Mouse (Mus musculus) frontal cortex, postnatal 14 days (tissue): ENCODE measurements around the gene Ubr4.

Experiments
- DNase-seq, 2 experiments: peaks; one replicate each; pipeline ENCODE4 v3.0.0; 2022; ENCODE audit warnings: low spot score in 2 of 2

The Ubr4 gene

DNA sequence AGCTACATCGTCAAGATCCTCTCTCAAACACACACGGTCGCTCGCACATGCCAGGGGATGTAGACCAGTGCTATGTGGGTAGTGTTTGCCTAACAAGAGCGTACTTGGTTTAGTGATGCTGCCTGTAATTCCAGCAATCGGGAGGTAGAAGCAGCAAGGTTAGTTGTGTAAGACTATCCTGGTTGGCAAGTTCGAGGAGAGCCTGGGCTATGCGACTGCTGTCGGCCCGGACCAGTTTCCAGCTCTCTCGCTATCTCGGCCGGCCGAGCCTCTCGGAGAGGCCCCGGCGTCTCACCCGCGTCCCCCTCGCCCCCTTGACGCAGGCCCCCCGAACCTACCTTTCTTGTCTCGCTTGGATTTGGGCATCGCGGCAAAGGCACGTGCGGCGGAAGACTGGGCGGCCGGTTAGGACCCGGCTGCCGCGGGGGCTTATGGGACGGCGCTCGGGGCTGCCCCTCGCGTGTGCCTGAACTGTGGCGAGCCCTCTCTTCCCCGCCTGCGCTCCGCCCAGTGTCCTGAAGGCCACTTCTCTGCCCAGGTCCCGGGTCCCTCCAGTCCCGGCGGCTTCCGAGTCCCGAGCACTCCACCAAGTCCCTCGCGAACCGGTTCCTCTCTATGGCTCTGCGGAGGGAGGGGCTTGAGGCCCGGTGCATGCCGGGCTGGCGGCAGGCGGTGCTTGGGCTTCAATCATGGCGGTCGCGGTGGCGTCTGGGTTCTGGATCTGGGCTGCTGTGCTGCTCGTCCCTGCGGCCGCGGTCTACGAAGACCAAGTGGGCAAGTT lies at the start of gene Ubr4, which contains the start of the genes Mrto4 and Emc1:
Gene Ubr4, plus strand, starts transcription at position 679 of the 781 bp plus-strand sequence.
Gene Mrto4, minus strand, starts transcription at position 646 of the 781 bp plus-strand sequence.
Gene Emc1, plus strand, starts transcription at position 657 of the 781 bp plus-strand sequence.
- DNase-seq: peak; percentile 62 to 80

DNA sequence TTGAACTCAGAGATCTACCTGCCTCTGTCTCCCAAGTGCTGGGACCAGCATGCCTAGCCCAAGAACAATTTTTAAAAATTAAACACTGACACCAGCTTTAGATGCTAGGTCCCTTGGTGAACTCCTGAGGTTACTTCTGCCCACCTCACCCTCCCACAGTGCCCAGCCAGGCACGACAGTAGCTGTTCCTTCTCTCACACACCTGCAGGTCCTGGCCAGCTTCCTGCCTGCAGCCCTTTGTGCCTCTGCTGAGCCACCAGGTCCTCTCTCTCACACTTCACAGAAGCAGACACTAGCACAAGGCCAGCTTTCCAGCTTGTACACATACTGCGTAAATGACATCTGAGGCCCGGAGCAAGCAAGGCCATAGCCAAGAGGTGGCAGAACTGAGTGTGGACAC lies 46.9 kb upstream of the Ubr4 start:
- no peak for DNase-seq

- DNase-seq: no peak
These were observed 44.5 kb upstream of the Ubr4 start for GRCm38 (mm10) chr4:139307916-139308315.

DNA sequence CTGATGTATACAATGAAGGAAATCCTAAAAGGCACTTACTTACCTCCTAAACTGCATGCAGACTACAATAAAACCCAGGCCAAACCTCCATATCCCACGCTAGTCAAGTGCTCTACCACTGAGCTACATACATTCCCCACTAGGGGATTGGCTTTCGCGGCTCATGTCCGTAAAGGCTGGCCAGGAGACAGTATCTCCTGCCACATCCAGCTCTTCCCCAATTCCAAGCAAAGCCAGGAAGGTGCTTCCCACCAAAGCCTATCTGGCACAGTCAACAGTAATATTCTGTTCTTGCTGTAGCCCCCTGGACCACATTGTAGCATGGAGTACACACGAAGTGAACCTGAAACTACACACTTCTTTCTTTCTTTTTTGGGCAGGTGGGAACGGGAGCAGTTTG lies 42.8 kb upstream of the Ubr4 start:
- no peak for DNase-seq

- DNase-seq: peak; percentile 92 to 99
These were observed 42.1 kb upstream of the Ubr4 start, which contains the start of the genes Pqlc2 and Akr7a5 for GRCm38 (mm10) chr4:139310171-139310898. Gene Pqlc2, minus strand, starts transcription at chr4:139310708. Gene Akr7a5, plus strand, starts transcription at chr4:139310744.

- DNase-seq: no peak
These were observed 41.3 kb upstream of the Ubr4 start for GRCm38 (mm10) chr4:139310899-139311701.

- DNase-seq: no peak
These were observed 40.7 kb upstream of the Ubr4 start for GRCm38 (mm10) chr4:139311707-139312106.

- no peak for DNase-seq
These were observed 39.8 kb upstream of the Ubr4 start for GRCm38 (mm10) chr4:139312632-139313031.

DNA sequence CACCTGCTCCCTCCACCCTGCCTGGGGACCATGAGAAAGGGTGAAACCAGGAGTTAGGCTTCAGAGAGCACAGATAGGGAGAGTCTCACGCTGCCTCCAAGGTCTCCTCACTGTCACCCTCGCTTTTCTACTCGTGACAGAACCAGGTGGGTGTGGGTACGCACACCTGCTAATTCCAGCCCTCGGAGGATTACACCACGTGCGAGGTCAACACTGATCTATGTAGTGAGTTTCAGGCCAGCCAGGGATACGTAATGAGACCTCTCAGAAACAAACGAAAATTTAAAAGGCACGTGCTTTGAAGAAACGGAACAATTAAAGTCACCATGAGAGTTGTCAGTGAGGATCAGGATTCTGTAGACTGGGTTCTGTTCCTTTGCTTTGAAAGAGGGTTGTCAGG lies 34.0 kb upstream of the Ubr4 start:
- no peak for DNase-seq

DNA sequence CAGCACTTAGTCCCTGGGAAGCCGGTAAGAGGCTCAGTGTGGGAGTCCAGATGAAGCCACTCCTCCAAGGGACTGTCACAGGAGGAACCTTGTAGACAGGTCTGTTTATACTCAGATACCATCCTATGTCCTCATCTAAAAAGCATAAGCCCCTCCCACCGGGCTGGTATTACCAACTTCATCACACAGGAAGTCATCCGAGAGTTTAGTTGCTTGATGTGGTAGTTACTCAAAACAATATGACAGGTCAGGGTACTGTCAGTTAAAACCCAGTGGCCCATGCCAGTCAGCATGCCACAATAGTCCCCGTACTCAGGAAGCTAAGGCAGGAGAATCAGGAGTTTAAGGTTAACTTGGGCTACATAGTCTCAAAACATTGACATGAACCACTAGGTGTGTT lies 32.7 kb upstream of the Ubr4 start:
- no peak for DNase-seq

- DNase-seq: peak in 1 of 2 experiments; percentile 21
These were observed 21.8 kb upstream of the Ubr4 start for GRCm38 (mm10) chr4:139330605-139331004.

- DNase-seq: no peak
These were observed 17.6 kb upstream of the Ubr4 start for GRCm38 (mm10) chr4:139334631-139335295.

DNA sequence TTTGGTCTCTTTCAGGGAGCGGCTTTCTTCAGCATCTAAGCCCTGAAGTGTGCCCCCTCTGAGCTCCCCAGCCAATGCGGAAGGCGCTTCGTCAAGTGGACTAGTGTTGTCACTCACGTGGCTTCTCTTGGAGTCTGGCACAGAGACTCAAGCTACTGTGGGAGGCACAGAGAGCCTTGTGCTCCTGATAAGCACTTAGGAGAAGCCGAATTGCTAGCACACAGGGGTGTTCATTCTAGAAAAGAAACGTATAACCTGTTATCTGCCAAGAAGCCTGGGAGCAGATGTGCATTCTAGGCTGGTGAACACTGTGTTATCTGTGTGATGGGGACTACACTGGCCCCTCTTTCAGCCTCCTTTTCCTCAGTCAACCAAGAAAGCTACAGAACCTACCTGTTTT lies 16.9 kb upstream of the Ubr4 start:
- no peak for DNase-seq

GRCm38 (mm10) chr4:139336822-139337483 lies 15.5 kb upstream of the Ubr4 start:
- DNase-seq: peak in 1 of 2 experiments; percentile 50

GRCm38 (mm10) chr4:139338145-139338544 lies 14.3 kb upstream of the Ubr4 start:
- no peak for DNase-seq

DNA sequence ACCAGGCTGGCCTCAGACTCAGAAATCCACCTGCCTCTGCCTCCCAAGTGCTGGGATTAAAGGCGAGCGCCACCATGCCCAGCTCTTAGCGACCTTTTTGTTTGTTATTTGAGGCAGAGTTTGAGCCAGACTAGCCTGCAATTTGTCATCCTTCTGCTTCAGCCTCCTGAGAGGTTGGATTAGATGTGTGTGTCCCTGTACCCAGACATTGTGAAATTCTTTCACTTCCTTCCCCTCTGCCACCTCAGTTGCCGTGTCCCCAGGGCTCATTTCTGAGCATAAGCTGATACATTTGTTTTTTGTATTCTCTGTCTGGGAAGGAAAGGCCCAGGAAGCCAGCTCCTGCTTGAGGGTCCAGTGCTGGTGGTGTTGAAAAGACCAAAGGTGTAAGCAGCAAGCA lies 11.6 kb upstream of the Ubr4 start:
- no peak for DNase-seq

- no peak for DNase-seq
These were observed 10.7 kb upstream of the Ubr4 start for GRCm38 (mm10) chr4:139341556-139342233.

DNA sequence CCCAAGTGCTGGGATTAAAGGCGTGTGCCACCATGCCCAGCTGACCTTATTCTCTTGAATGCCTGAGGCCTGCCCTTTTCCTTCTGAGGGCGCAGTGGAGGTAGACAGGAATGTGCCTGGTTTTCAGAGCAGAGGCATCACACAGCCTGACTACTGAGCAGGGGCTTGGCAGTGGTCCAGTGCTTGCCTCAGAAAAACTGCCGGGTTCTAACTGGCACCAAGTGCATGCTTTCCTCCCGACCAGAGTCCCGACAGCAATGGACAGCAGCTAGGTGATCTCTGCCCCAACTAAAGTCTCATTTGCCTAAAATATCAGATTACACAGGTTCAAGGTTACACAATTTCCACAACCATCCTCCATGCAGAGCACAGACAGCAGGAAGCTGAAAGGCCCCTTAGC lies 8.7 kb upstream of the Ubr4 start:
- peak; percentile 22 to 37 for DNase-seq

GRCm38 (mm10) chr4:139345416-139346019 lies 6.9 kb upstream of the Ubr4 start:
- DNase-seq: no peak

DNA sequence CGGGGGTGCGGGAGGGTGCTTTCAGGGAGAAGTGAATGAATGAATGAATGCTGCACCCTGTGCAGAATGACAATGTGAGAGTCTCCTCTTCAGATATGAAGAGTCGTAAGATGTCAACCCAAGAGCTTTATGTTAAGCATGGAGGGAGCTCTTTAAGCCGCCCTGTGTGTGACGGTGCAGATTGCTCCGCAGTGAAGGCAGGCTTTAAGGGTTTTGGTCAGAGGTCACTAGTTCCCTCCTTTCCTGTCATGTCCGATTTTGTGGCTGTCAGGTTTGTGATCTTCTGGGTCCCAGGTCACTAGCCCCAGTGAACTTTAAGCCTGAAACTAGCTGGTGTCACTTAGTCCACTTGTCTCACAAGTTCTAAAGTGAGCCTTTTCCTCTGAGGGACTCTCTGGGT lies 423 bp downstream of the Ubr4 start:
- DNase-seq: no peak
